Comparison of ENCODE assay signal across 10 mouse cellular contexts in genomic region chr9:54764091-54764490, GRCm38 (mm10). TPM values are rescaled to one million over a fixed set of nuclear protein-coding genes. Genes with fewer than 3 reads are reported as not detected.
DNase-seq lines count a peak whose midpoint lies in the region; ATAC-seq lines count a peak whose summit lies in the region.
"Had no signal": no experiment of that assay in that cellular context is flagged by ENCODE, and none has a peak within 500 bp of the region (broad histone marks: within the 10 kb centered on the region; RNA-seq: fewer than 3 reads in every experiment).

No protein-coding gene starts in this region.

- H3K27me3 ChIP-seq in kidney, embryonic 16.5 days (ENCODE audit: insufficient read depth, low read length), result peaks cover 38% of the 10 kb centered on the region
- peaks cover 26% of the 10 kb centered on the region for H3K27me3 ChIP-seq in embryonic facial prominence, embryonic 13.5 days
- peaks cover 18% of the 10 kb centered on the region for H3K27me3 ChIP-seq in hindbrain, embryonic 16.5 days (replicated peaks; ENCODE audit: control insufficient read depth, insufficient read depth, low read length)
- H3K27me3 ChIP-seq in neural tube, embryonic 12.5 days (replicated peaks), result peaks cover 43% of the 10 kb centered on the region

- peak overlapping the region; percentile 62 for H3K4me2 ChIP-seq in kidney, embryonic 16.5 days (replicated peaks; ENCODE audit: low read depth, low read length)
- peak overlapping the region; percentile 94 for H3K4me2 ChIP-seq in embryonic facial prominence, embryonic 13.5 days
- peak overlapping the region; percentile 80 for H3K4me2 ChIP-seq in hindbrain, embryonic 16.5 days (ENCODE audit: low read length)
- peak overlapping the region; percentile 76 for H3K4me2 ChIP-seq in neural tube, embryonic 12.5 days (replicated peaks)

- H3K36me3 ChIP-seq in kidney, embryonic 16.5 days (ENCODE audit: insufficient read depth, low read length), result no peaks in the 10 kb centered on the region
- peaks cover 7% of the 10 kb centered on the region; the same call in 1 of the 2 replicates for H3K36me3 ChIP-seq in embryonic facial prominence, embryonic 13.5 days
- H3K36me3 ChIP-seq in hindbrain, embryonic 16.5 days (ENCODE audit: control insufficient read depth, insufficient read depth, low read length), result no peaks in the 10 kb centered on the region
- no peaks in the 10 kb centered on the region for H3K36me3 ChIP-seq in neural tube, embryonic 12.5 days
- H3K36me3 ChIP-seq: G1E had no signal

- no peak for DNase-seq in kidney, adult 18-20 months
- no peak for DNase-seq in adrenal gland, adult 18-20 months (ENCODE audit: low spot score in 2 of 2)
- no peak for DNase-seq in left cerebral cortex, postnatal 10 days (ENCODE audit: extremely low spot score in 1 of 2, low spot score in 2 of 2)
- DNase-seq in natural killer cell, adult 2 months (ENCODE audit: low spot score in 2 of 2), result no peak

- H3K9me3 ChIP-seq in kidney, embryonic 16.5 days (ENCODE audit: low read length), result no peaks in the 10 kb centered on the region
- no peaks in the 10 kb centered on the region for H3K9me3 ChIP-seq in embryonic facial prominence, embryonic 13.5 days
- no peaks in the 10 kb centered on the region for H3K9me3 ChIP-seq in hindbrain, embryonic 16.5 days (ENCODE audit: control insufficient read depth, low read length)
- no peaks in the 10 kb centered on the region for H3K9me3 ChIP-seq in neural tube, embryonic 12.5 days
- H3K9me3 ChIP-seq: G1E had no signal

- no peak overlapping the region for H3K4me3 ChIP-seq in kidney, embryonic 16.5 days (ENCODE audit: low read length)
- H3K4me3 ChIP-seq in embryonic facial prominence, embryonic 13.5 days, result peak overlapping the region; percentile 59
- H3K4me3 ChIP-seq in hindbrain, embryonic 16.5 days (ENCODE audit: low read length), result no peak overlapping the region
- H3K4me3 ChIP-seq in neural tube, embryonic 12.5 days, result peak overlapping the region; percentile 36; the same call in 1 of the 2 replicates

- no peak overlapping the region for H3K27ac ChIP-seq in kidney, embryonic 16.5 days (ENCODE audit: low read length)
- peak overlapping the region; percentile 53; the same call in 1 of the 2 replicates for H3K27ac ChIP-seq in embryonic facial prominence, embryonic 13.5 days
- H3K27ac ChIP-seq in hindbrain, embryonic 16.5 days (ENCODE audit: low read depth, low read length), result no peak overlapping the region
- H3K27ac ChIP-seq in neural tube, embryonic 12.5 days, result no peak overlapping the region
- H3K27ac ChIP-seq: liver, embryonic 14.5 days had no signal

- no peak for ATAC-seq in kidney, embryonic 16.5 days (ENCODE audit: low FRiP score, low TSS enrichment)
- no peak for ATAC-seq in embryonic facial prominence, embryonic 13.5 days (ENCODE audit: insufficient number of reproducible peaks, insufficient read depth, low FRiP score, low TSS enrichment, low read depth)
- no peak for ATAC-seq in hindbrain, embryonic 16.5 days
- ATAC-seq in neural tube, embryonic 12.5 days (ENCODE audit: low FRiP score, low read depth), result no peak

- H3K4me1 ChIP-seq in kidney, embryonic 16.5 days (ENCODE audit: insufficient read depth, low read length), result peaks cover 21% of the 10 kb centered on the region
- peaks cover 51% of the 10 kb centered on the region for H3K4me1 ChIP-seq in embryonic facial prominence, embryonic 13.5 days
- peaks cover 19% of the 10 kb centered on the region for H3K4me1 ChIP-seq in hindbrain, embryonic 16.5 days (ENCODE audit: control insufficient read depth, insufficient read depth, low read depth, low read length)
- H3K4me1 ChIP-seq in neural tube, embryonic 12.5 days, result peaks cover 38% of the 10 kb centered on the region

- intact Hi-C loops in left cerebral cortex, postnatal 10 days (cut with DNase I), result no loop called here

- 26% methylated on average over 12 of the region's 12 CpGs for WGBS in kidney, embryonic 16.5 days
- 16% methylated on average over 12 of the region's 12 CpGs for WGBS in embryonic facial prominence, embryonic 13.5 days
- WGBS in hindbrain, embryonic 16.5 days, result 24% methylated on average over 12 of the region's 12 CpGs
- WGBS in neural tube, embryonic 12.5 days, result 20% methylated on average over 12 of the region's 12 CpGs

- no peak overlapping the region for H3K9ac ChIP-seq in kidney, embryonic 16.5 days (replicated peaks; ENCODE audit: low read length)
- peak overlapping the region; percentile 75 for H3K9ac ChIP-seq in embryonic facial prominence, embryonic 13.5 days
- H3K9ac ChIP-seq in hindbrain, embryonic 16.5 days (ENCODE audit: low read depth, low read length), result no peak overlapping the region
- no peak overlapping the region for H3K9ac ChIP-seq in neural tube, embryonic 12.5 days
- H3K9ac ChIP-seq: liver, embryonic 14.5 days had no signal

RNA-seq across cellular contexts. Expression of gene Crabp1, which starts 0.5 kb away (rescaled TPM):
- 53.8 and 62.5 TPM in 2 replicates for polyA plus RNA-seq in kidney, embryonic 16.5 days (2015; fragmentation: Nextera tagmentation; extraction: Ambion mirVana)
- 743 and 842 TPM in 2 replicates for polyA plus RNA-seq in embryonic facial prominence, embryonic 13.5 days (2015; fragmentation: Nextera tagmentation; extraction: Ambion mirVana)
- polyA plus RNA-seq in hindbrain, embryonic 16.5 days (2015; fragmentation: Nextera tagmentation; extraction: Ambion mirVana), result 225 and 236 TPM in 2 replicates
- 644 and 768 TPM in 2 replicates for polyA plus RNA-seq in neural tube, embryonic 12.5 days (2016; fragmentation: Nextera tagmentation; extraction: Ambion mirVana)
- total RNA-seq in adrenal gland, adult 18-20 months (2021), result 10 to 100 TPM in 1 of 2 experiments, 1 to 10 TPM in 1; 9.8 to 13.7 TPM
- 1 to 10 TPM; 2.6 to 9.5 TPM for total RNA-seq in left cerebral cortex, postnatal 10 days (2021)
- total RNA-seq: G1E had no signal
- polyA plus RNA-seq: G1E had no signal

RNA-seq across cellular contexts. Expression of gene Wdr61, which starts 29.8 kb away (rescaled TPM):
- 149 and 153 TPM in 2 replicates for polyA plus RNA-seq in kidney, embryonic 16.5 days (2015; fragmentation: Nextera tagmentation; extraction: Ambion mirVana)
- 156 and 167 TPM in 2 replicates for polyA plus RNA-seq in embryonic facial prominence, embryonic 13.5 days (2015; fragmentation: Nextera tagmentation; extraction: Ambion mirVana)
- polyA plus RNA-seq in hindbrain, embryonic 16.5 days (2015; fragmentation: Nextera tagmentation; extraction: Ambion mirVana), result 90.1 and 93.3 TPM in 2 replicates
- polyA plus RNA-seq in neural tube, embryonic 12.5 days (2016; fragmentation: Nextera tagmentation; extraction: Ambion mirVana), result 114 TPM in 2 replicates
- total RNA-seq in adrenal gland, adult 18-20 months (2021), result 10 to 100 TPM; 66.4 to 71.3 TPM
- 10 to 100 TPM; 52.5 to 54.1 TPM for total RNA-seq in left cerebral cortex, postnatal 10 days (2021)

Comparison
In these comparisons a context has a peak if more than half of its experiments do, and no peak if none do; other contexts are left out.
1. H3K4me3 ChIP-seq: peak in embryonic facial prominence, embryonic 13.5 days (single experiment) and neural tube, embryonic 12.5 days (single experiment); none in kidney, embryonic 16.5 days (single experiment) and hindbrain, embryonic 16.5 days (single experiment).
2. Peak in every context shown above with its lines, with median percentiles within 50 percentile points of each other: H3K4me2 ChIP-seq.